Mouse (Mus musculus): Measurements from ENCODE around the gene Dysf. TPM values are rescaled to one million over a fixed set of nuclear protein-coding genes. Genes with fewer than 3 reads are reported as not detected.

Gene Dysf
- polyA plus RNA-seq, 1 experiment from 2014 or later = 2.4 TPM

- Histone ChIP-seq H3K36me3 (ENCODE audit: control insufficient read depth, insufficient read depth, low read length) (no peaks in the 10 kb centered on the region), H3K4me1 (ENCODE audit: control insufficient read depth, insufficient read depth, low read length) (no peaks in the 10 kb centered on the region), H3K27me3 (ENCODE audit: control insufficient read depth, insufficient read depth, low read length) (no peaks in the 10 kb centered on the region), H3K4me2 (no peak overlapping the region), H3K9me3 (ENCODE audit: control insufficient read depth, low read length) (no peaks in the 10 kb centered on the region), H3K27ac (ENCODE audit: low read depth, low read length) (no peak overlapping the region), H3K4me3 (ENCODE audit: low read depth, low read length) (no peak overlapping the region), H3K9ac (ENCODE audit: low read length) (no peak overlapping the region)
- WGBS = 64% methylated on average over 24 of the region's 24 CpGs
- DNase-seq (ENCODE audit: low spot score, missing footprints) (peak; percentile 81), ATAC-seq (ENCODE audit: low FRiP score) (no peak)
Observed at GRCm38 (mm10) chr6:84119731-84120530, 111.5 kb downstream of the Dysf start.

DNA sequence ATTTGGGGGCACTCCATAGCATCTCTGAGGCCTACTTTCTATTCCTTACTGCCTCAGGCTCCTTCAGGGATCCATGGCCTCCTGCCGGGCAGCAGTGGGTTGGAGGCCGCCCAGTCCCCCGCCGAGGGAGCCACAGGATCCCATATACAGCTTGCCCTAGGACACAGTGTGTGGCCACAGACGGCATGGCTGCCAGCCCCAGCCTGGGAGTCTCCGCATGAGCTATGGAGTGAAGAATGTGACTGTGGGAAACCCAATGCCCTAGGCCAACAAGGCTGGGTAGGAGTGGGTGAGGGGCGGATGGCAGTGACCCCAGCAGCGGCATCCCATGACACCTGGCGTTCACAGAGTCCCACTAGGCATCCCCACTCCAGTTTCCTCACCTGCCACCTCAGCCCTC lies 116.2 kb downstream of the Dysf start:
- WGBS = 84% methylated on average over 9 of the region's 9 CpGs
- H3K4me1 ChIP-seq (ENCODE audit: control insufficient read depth, insufficient read depth, low read length) = no peaks in the 10 kb centered on the region
- no peak for DNase-seq (ENCODE audit: low spot score, missing footprints)
- no peak for ATAC-seq (ENCODE audit: low FRiP score)
- H3K36me3 ChIP-seq (ENCODE audit: control insufficient read depth, insufficient read depth, low read length) = no peaks in the 10 kb centered on the region
- H3K27me3 ChIP-seq (ENCODE audit: control insufficient read depth, insufficient read depth, low read length) = no peaks in the 10 kb centered on the region
- H3K4me2 ChIP-seq = no peak overlapping the region
- H3K27ac ChIP-seq (ENCODE audit: low read depth, low read length) = no peak overlapping the region
- no peak overlapping the region for H3K4me3 ChIP-seq (ENCODE audit: low read depth, low read length)
- no peak overlapping the region for H3K9ac ChIP-seq (ENCODE audit: low read length)
- no peaks in the 10 kb centered on the region for H3K9me3 ChIP-seq (ENCODE audit: control insufficient read depth, low read length)

DNA sequence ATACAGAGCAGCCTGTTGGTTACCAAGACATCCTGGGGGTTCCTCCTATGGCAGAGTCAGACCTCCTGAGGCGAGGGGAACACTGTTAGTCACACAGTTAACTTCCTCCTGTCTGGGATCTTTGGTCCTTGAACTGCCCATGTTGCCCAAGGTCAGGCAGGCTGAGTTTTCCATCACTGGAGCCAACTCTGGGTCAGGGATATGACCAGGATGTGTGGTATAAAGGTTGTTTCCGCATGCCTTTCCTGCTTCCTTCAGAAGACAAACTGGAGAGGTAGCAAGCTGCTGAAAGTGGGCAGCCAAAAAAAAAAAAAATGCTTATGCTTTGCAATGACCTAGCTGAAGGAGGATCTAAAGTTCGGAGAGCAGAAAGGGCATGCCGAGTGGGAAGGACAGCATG lies 116.7 kb downstream of the Dysf start:
- Histone ChIP-seq H3K27me3 (ENCODE audit: control insufficient read depth, insufficient read depth, low read length) (no peaks in the 10 kb centered on the region), H3K4me3 (ENCODE audit: low read depth, low read length) (no peak overlapping the region), H3K9me3 (ENCODE audit: control insufficient read depth, low read length) (no peaks in the 10 kb centered on the region), H3K9ac (ENCODE audit: low read length) (no peak overlapping the region), H3K27ac (ENCODE audit: low read depth, low read length) (no peak overlapping the region), H3K4me2 (no peak overlapping the region), H3K4me1 (ENCODE audit: control insufficient read depth, insufficient read depth, low read length) (no peaks in the 10 kb centered on the region), H3K36me3 (ENCODE audit: control insufficient read depth, insufficient read depth, low read length) (no peaks in the 10 kb centered on the region)
- DNase-seq (ENCODE audit: low spot score, missing footprints) (peak; percentile 41), ATAC-seq (ENCODE audit: low FRiP score) (no peak)
- 90% methylated on average over 4 of the region's 4 CpGs for WGBS

- ATAC-seq (ENCODE audit: low FRiP score) (no peak), DNase-seq (ENCODE audit: low spot score, missing footprints) (no peak)
- Histone ChIP-seq H3K36me3 (ENCODE audit: control insufficient read depth, insufficient read depth, low read length) (no peaks in the 10 kb centered on the region), H3K4me3 (ENCODE audit: low read depth, low read length) (no peak overlapping the region), H3K4me2 (no peak overlapping the region), H3K9ac (ENCODE audit: low read length) (no peak overlapping the region), H3K4me1 (ENCODE audit: control insufficient read depth, insufficient read depth, low read length) (no peaks in the 10 kb centered on the region), H3K9me3 (ENCODE audit: control insufficient read depth, low read length) (no peaks in the 10 kb centered on the region), H3K27me3 (ENCODE audit: control insufficient read depth, insufficient read depth, low read length) (no peaks in the 10 kb centered on the region), H3K27ac (ENCODE audit: low read depth, low read length) (no peak overlapping the region)
- WGBS = 92% methylated on average over 2 of the region's 2 CpGs
Observed at GRCm38 (mm10) chr6:84128229-84128628, 119.8 kb downstream of the Dysf start.

GRCm38 (mm10) chr6:84130867-84131266 lies 122.5 kb downstream of the Dysf start:
- Histone ChIP-seq H3K9ac (ENCODE audit: low read length) (no peak overlapping the region), H3K4me3 (ENCODE audit: low read depth, low read length) (no peak overlapping the region), H3K4me1 (ENCODE audit: control insufficient read depth, insufficient read depth, low read length) (0 out of 2 replicates have a peak, but pooled peaks cover 3% of the 10 kb centered on the region), H3K9me3 (ENCODE audit: control insufficient read depth, low read length) (no peaks in the 10 kb centered on the region), H3K27me3 (ENCODE audit: control insufficient read depth, insufficient read depth, low read length) (no peaks in the 10 kb centered on the region), H3K36me3 (ENCODE audit: control insufficient read depth, insufficient read depth, low read length) (no peaks in the 10 kb centered on the region), H3K4me2 (no peak overlapping the region), H3K27ac (ENCODE audit: low read depth, low read length) (no peak overlapping the region)
- DNase-seq (ENCODE audit: low spot score, missing footprints) = peak; percentile 67
- 88% methylated on average over 4 of the region's 4 CpGs for WGBS
- no peak for ATAC-seq (ENCODE audit: low FRiP score)

DNA sequence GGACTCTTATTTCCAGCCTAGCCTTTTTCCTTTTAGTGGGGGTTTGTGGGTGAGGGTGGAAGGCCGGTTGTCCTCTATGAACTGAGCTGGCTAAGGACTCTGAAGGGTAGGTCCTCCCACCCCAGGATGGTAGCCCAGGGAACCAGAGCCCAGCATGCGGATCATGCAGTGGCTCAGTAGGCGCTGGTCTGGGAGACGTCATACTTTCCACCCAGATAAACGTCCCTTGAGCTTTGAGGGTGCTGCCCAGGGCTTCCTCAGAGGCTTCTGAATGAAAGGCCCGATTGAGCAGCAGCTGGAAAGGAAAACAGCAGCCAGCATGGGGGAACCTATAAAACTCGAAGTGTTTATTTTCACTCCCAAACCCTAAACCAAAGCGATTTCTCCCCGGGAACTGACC lies 123.1 kb downstream of the Dysf start:
- 75% methylated on average over 9 of the region's 9 CpGs for WGBS

DNA sequence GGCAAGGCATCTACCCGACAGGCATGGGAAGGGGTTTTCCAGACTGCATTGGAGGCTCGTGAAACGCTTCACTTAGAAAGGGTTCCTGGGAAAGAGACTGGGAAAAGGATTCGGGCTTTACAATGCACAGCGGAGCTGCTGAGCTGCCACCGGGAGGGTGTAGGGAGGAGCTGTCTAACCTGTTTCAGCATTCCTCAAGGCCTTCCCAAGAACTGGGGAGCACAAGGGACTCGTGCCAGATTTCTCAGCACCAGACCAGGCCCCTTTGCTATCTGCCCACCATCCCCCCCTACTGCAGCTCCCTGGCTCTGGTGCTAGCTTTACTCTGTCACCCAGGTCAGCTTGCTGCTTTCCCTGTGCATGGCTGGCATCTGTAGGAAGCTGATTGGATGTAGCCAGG lies 124.7 kb downstream of the Dysf start:
- 70% methylated on average over 7 of the region's 7 CpGs for WGBS
- DNase-seq (ENCODE audit: low spot score, missing footprints) (peak; percentile 68), ATAC-seq (ENCODE audit: low FRiP score) (no peak)
- no peak overlapping the region for H3K9ac ChIP-seq (ENCODE audit: low read length)
- H3K4me1 ChIP-seq (ENCODE audit: control insufficient read depth, insufficient read depth, low read length) = 0 out of 2 replicates have a peak, but pooled peaks cover 3% of the 10 kb centered on the region
- no peak overlapping the region for H3K4me3 ChIP-seq (ENCODE audit: low read depth, low read length)
- H3K9me3 ChIP-seq (ENCODE audit: control insufficient read depth, low read length) = no peaks in the 10 kb centered on the region
- H3K27ac ChIP-seq (ENCODE audit: low read depth, low read length) = no peak overlapping the region
- no peak overlapping the region for H3K4me2 ChIP-seq
- no peaks in the 10 kb centered on the region for H3K36me3 ChIP-seq (ENCODE audit: control insufficient read depth, insufficient read depth, low read length)
- no peaks in the 10 kb centered on the region for H3K27me3 ChIP-seq (ENCODE audit: control insufficient read depth, insufficient read depth, low read length)

More for the DNA sequence above, 123.1 kb downstream of the Dysf start:
- DNase-seq (ENCODE audit: low spot score, missing footprints) (no peak), ATAC-seq (ENCODE audit: low FRiP score) (no peak)
- Histone ChIP-seq H3K27ac (ENCODE audit: low read depth, low read length) (no peak overlapping the region), H3K4me3 (ENCODE audit: low read depth, low read length) (no peak overlapping the region), H3K9ac (ENCODE audit: low read length) (no peak overlapping the region), H3K9me3 (ENCODE audit: control insufficient read depth, low read length) (no peaks in the 10 kb centered on the region), H3K36me3 (ENCODE audit: control insufficient read depth, insufficient read depth, low read length) (no peaks in the 10 kb centered on the region), H3K4me1 (ENCODE audit: control insufficient read depth, insufficient read depth, low read length) (0 out of 2 replicates have a peak, but pooled peaks cover 3% of the 10 kb centered on the region), H3K4me2 (no peak overlapping the region), H3K27me3 (ENCODE audit: control insufficient read depth, insufficient read depth, low read length) (no peaks in the 10 kb centered on the region)

- no peak; the same call in 1 of the 2 replicates for ATAC-seq (ENCODE audit: low FRiP score)
- Histone ChIP-seq H3K4me1 (ENCODE audit: control insufficient read depth, insufficient read depth, low read length) (0 out of 2 replicates have a peak, but pooled peaks cover 3% of the 10 kb centered on the region), H3K36me3 (ENCODE audit: control insufficient read depth, insufficient read depth, low read length) (no peaks in the 10 kb centered on the region), H3K27me3 (ENCODE audit: control insufficient read depth, insufficient read depth, low read length) (no peaks in the 10 kb centered on the region), H3K9me3 (ENCODE audit: control insufficient read depth, low read length) (no peaks in the 10 kb centered on the region), H3K27ac (ENCODE audit: low read depth, low read length) (no peak overlapping the region), H3K4me3 (ENCODE audit: low read depth, low read length) (no peak overlapping the region), H3K9ac (ENCODE audit: low read length) (no peak overlapping the region), H3K4me2 (no peak overlapping the region)
- 81% methylated on average over 5 of the region's 7 CpGs for WGBS
- peak; percentile 73 for DNase-seq (ENCODE audit: low spot score, missing footprints)
Observed at GRCm38 (mm10) chr6:84133996-84134721, 125.8 kb downstream of the Dysf start.
